Mouse (Mus musculus) stomach, postnatal 0 days (tissue): Measurements from ENCODE around the gene Reps2.

ENCODE experiments used
- CTCF ChIP-seq: IDR thresholded peaks from 2 replicates; pipeline ENCODE4 v1.5.1; 2016; ENCODE audit warnings: antibody characterized with exemption, low read depth, mild to moderate bottlenecking, moderate library complexity
- EP300 ChIP-seq: optimal IDR thresholded peaks from 2 replicates; pipeline ENCODE3; 2016; ENCODE audit warnings: antibody characterized with exemption

DNA sequence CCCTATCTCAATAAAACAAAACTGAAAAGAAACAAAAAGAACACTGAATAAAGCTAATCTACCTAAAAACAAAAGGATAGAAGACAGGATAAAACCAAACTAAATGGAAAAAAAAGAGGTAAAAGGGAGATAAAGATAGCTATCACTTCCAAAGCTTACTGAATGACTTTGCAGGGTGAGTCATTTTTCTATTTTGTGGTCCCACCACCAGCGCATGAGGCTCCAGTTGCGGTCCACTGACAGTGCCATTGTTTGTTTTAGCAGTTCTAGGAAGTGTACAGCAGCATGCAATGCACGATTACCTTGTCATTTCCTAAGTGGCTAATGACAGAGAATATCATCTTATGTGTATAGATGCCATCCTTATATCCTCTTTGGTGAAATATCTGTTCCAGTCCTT lies 224.0 kb downstream of the Reps2 start:
- TF ChIP-seq CTCF (no peak), EP300 (no peak)
